Mouse (Mus musculus): ENCODE data around the gene Il10rb. TPM values are rescaled to one million over a fixed set of nuclear protein-coding genes. Genes with fewer than 3 reads are reported as not detected.

The Il10rb gene
- polyA plus RNA-seq, 1 experiment from 2014 or later = 12.2 TPM

GRCm38 (mm10) chr16:91403784-91404183 lies 2.2 kb upstream of the Il10rb start:
- H3K36me3 ChIP-seq = peaks cover 7% of the 10 kb centered on the region; the same call in 1 of the 2 replicates
- 76% methylated on average over 9 of the region's 9 CpGs for WGBS
- no peaks in the 10 kb centered on the region for H3K9me3 ChIP-seq
- no peak overlapping the region for H3K9ac ChIP-seq
- H3K4me1 ChIP-seq (replicated peaks) = peaks cover 15% of the 10 kb centered on the region
- H3K4me2 ChIP-seq = no peak overlapping the region
- no peak overlapping the region for H3K27ac ChIP-seq (replicated peaks)
- ATAC-seq (ENCODE audit: low FRiP score, low read depth) = no peak
- no peak overlapping the region for H3K4me3 ChIP-seq
- H3K27me3 ChIP-seq = no peaks in the 10 kb centered on the region

- WGBS = 95% methylated on average over 8 of the region's 8 CpGs
- H3K4me1 ChIP-seq (replicated peaks) = peaks cover 15% of the 10 kb centered on the region
- no peak overlapping the region for H3K4me3 ChIP-seq
- no peak for ATAC-seq (ENCODE audit: low FRiP score, low read depth)
- no peak overlapping the region for H3K27ac ChIP-seq (replicated peaks)
- H3K9ac ChIP-seq = no peak overlapping the region
- H3K27me3 ChIP-seq = no peaks in the 10 kb centered on the region
- peaks cover 7% of the 10 kb centered on the region; the same call in 1 of the 2 replicates for H3K36me3 ChIP-seq
- H3K4me2 ChIP-seq = no peak overlapping the region
- no peaks in the 10 kb centered on the region for H3K9me3 ChIP-seq
Measured at GRCm38 (mm10) chr16:91404187-91404586, 1.8 kb upstream of the Il10rb start.

- Histone ChIP-seq H3K4me1 (replicated peaks) (peaks cover 15% of the 10 kb centered on the region), H3K4me2 (peak overlapping the region; percentile 99; the same call in 1 of the 2 replicates), H3K36me3 (peaks cover 7% of the 10 kb centered on the region; the same call in 1 of the 2 replicates), H3K9me3 (no peaks in the 10 kb centered on the region), H3K4me3 (no peak overlapping the region), H3K27ac (replicated peaks) (no peak overlapping the region), H3K27me3 (no peaks in the 10 kb centered on the region), H3K9ac (no peak overlapping the region)
- ATAC-seq (ENCODE audit: low FRiP score, low read depth) = no peak
- 70% methylated on average over 10 of the region's 10 CpGs for WGBS
Measured at GRCm38 (mm10) chr16:91404828-91405577, 961 bp upstream of the Il10rb start.

- H3K4me3 ChIP-seq = peak overlapping the region; percentile 63
- peak overlapping the region; percentile 70 for H3K9ac ChIP-seq
- ATAC-seq (ENCODE audit: low FRiP score, low read depth) = peak; percentile 36; the same call in 1 of the 2 replicates
- H3K4me1 ChIP-seq (replicated peaks) = peaks cover 15% of the 10 kb centered on the region
- 1% methylated on average over 13 of the region's 13 CpGs for WGBS
- peak overlapping the region; percentile 99 for H3K4me2 ChIP-seq
- peaks cover 7% of the 10 kb centered on the region; the same call in 1 of the 2 replicates for H3K36me3 ChIP-seq
- H3K27me3 ChIP-seq = no peaks in the 10 kb centered on the region
- H3K27ac ChIP-seq (replicated peaks) = peak overlapping the region; percentile 58
- no peaks in the 10 kb centered on the region for H3K9me3 ChIP-seq
Measured at GRCm38 (mm10) chr16:91406585-91407220, 739 bp downstream of the Il10rb start.

- Histone ChIP-seq H3K4me1 (replicated peaks) (no peaks in the 10 kb centered on the region), H3K27me3 (no peaks in the 10 kb centered on the region), H3K9ac (no peak overlapping the region), H3K36me3 (no peaks in the 10 kb centered on the region), H3K4me3 (no peak overlapping the region), H3K9me3 (no peaks in the 10 kb centered on the region), H3K27ac (replicated peaks) (no peak overlapping the region), H3K4me2 (no peak overlapping the region)
- ATAC-seq (ENCODE audit: low FRiP score, low read depth) = no peak
- WGBS = 67% methylated on average over 12 of the region's 12 CpGs
Measured at GRCm38 (mm10) chr16:91413102-91413844, 7.3 kb downstream of the Il10rb start.

- H3K9me3 ChIP-seq = no peaks in the 10 kb centered on the region
- H3K4me3 ChIP-seq = no peak overlapping the region
- H3K9ac ChIP-seq = no peak overlapping the region
- no peaks in the 10 kb centered on the region for H3K27me3 ChIP-seq
- no peak overlapping the region for H3K4me2 ChIP-seq
- H3K4me1 ChIP-seq (replicated peaks) = no peaks in the 10 kb centered on the region
- no peaks in the 10 kb centered on the region for H3K36me3 ChIP-seq
- WGBS = 84% methylated on average over 9 of the region's 9 CpGs
- H3K27ac ChIP-seq (replicated peaks) = no peak overlapping the region
- ATAC-seq (ENCODE audit: low FRiP score, low read depth) = no peak
Measured at GRCm38 (mm10) chr16:91415391-91416189, 9.6 kb downstream of the Il10rb start.

- H3K36me3 ChIP-seq = no peaks in the 10 kb centered on the region
- H3K4me2 ChIP-seq = no peak overlapping the region
- WGBS = 93% methylated on average over 6 of the region's 6 CpGs
- no peak for ATAC-seq (ENCODE audit: low FRiP score, low read depth)
- no peaks in the 10 kb centered on the region for H3K4me1 ChIP-seq (replicated peaks)
- no peak overlapping the region for H3K27ac ChIP-seq (replicated peaks)
- no peaks in the 10 kb centered on the region for H3K27me3 ChIP-seq
- H3K9me3 ChIP-seq = no peaks in the 10 kb centered on the region
- H3K9ac ChIP-seq = no peak overlapping the region
- H3K4me3 ChIP-seq = no peak overlapping the region
Measured at GRCm38 (mm10) chr16:91416357-91416756, 10.4 kb downstream of the Il10rb start.

GRCm38 (mm10) chr16:91416938-91417337 lies 11.0 kb downstream of the Il10rb start:
- Histone ChIP-seq H3K4me2 (no peak overlapping the region), H3K4me1 (replicated peaks) (no peaks in the 10 kb centered on the region), H3K4me3 (no peak overlapping the region), H3K27ac (replicated peaks) (no peak overlapping the region), H3K9me3 (no peaks in the 10 kb centered on the region), H3K27me3 (no peaks in the 10 kb centered on the region), H3K9ac (no peak overlapping the region), H3K36me3 (no peaks in the 10 kb centered on the region)
- WGBS = 80% methylated on average over 7 of the region's 7 CpGs
- no peak for ATAC-seq (ENCODE audit: low FRiP score, low read depth)

GRCm38 (mm10) chr16:91418531-91418930 lies 12.6 kb downstream of the Il10rb start:
- H3K9ac ChIP-seq = no peak overlapping the region
- WGBS = 69% methylated on average over 5 of the region's 5 CpGs
- H3K4me3 ChIP-seq = no peak overlapping the region
- no peaks in the 10 kb centered on the region for H3K4me1 ChIP-seq (replicated peaks)
- no peak for ATAC-seq (ENCODE audit: low FRiP score, low read depth)
- no peak overlapping the region for H3K27ac ChIP-seq (replicated peaks)
- H3K36me3 ChIP-seq = no peaks in the 10 kb centered on the region
- no peaks in the 10 kb centered on the region for H3K27me3 ChIP-seq
- no peak overlapping the region for H3K4me2 ChIP-seq
- H3K9me3 ChIP-seq = no peaks in the 10 kb centered on the region

- Histone ChIP-seq H3K27ac (replicated peaks) (no peak overlapping the region), H3K9ac (no peak overlapping the region), H3K36me3 (no peaks in the 10 kb centered on the region), H3K4me1 (replicated peaks) (no peaks in the 10 kb centered on the region), H3K27me3 (no peaks in the 10 kb centered on the region), H3K4me2 (no peak overlapping the region), H3K4me3 (no peak overlapping the region), H3K9me3 (no peaks in the 10 kb centered on the region)
- no peak for ATAC-seq (ENCODE audit: low FRiP score, low read depth)
- WGBS = 87% methylated on average over 6 of the region's 6 CpGs
Measured at GRCm38 (mm10) chr16:91425816-91426215, 19.9 kb downstream of the Il10rb start.

GRCm38 (mm10) chr16:91426586-91426985 lies 20.6 kb downstream of the Il10rb start:
- Histone ChIP-seq H3K9me3 (no peaks in the 10 kb centered on the region), H3K9ac (no peak overlapping the region), H3K4me1 (replicated peaks) (no peaks in the 10 kb centered on the region), H3K27me3 (no peaks in the 10 kb centered on the region), H3K27ac (replicated peaks) (no peak overlapping the region), H3K36me3 (no peaks in the 10 kb centered on the region), H3K4me2 (no peak overlapping the region), H3K4me3 (no peak overlapping the region)
- ATAC-seq (ENCODE audit: low FRiP score, low read depth) = no peak
- WGBS = 86% methylated on average over 4 of the region's 4 CpGs
